Mouse (Mus musculus) liver, postnatal 0 days (tissue): ENCODE data around the gene Ampd1.

Experiments
- CTCF ChIP-seq: sonication (generic); IDR thresholded peaks from 2 replicates; pipeline ENCODE4 v1.5.1; 2016; ENCODE audit warnings: antibody characterized with exemption, low read depth
- EP300 ChIP-seq: IDR thresholded peaks from 2 replicates; pipeline ENCODE4 v1.6.1; 2016; ENCODE audit warnings: antibody characterized with exemption, low read depth, mild to moderate bottlenecking

DNA sequence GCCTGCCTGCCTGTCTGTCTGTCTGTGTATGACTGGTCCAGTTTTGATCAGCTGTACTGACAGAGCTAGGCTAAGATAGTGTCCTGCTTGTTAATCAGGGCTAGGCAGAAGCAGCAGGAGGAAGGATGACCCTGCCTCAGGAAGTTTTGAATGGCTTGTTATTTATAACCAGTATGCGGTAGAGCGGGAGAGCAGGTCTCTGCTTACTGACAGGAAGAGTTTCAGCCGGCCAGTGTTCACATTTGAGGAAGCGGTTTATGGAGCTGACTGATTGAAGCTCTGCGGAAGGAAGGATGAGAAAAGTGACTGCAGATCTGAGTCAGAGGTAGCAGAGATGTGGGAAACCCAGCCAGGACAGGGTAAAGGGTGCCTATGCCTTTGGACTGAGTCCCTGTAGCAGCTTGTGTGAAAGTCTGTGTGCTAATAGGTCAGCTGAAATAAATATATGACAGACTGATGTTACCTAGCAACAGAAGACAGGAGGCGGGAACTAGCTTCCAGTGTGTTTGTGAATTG, 56.5 kb downstream of the Ampd1 start:
- TF ChIP-seq EP300 (peak; percentile 86), CTCF (no peak)
